Mouse (Mus musculus) forebrain, embryonic 10.5 days (tissue): ENCODE results near the gene Ttyh1. TPM values are rescaled to one million over a fixed set of nuclear protein-coding genes. Genes with fewer than 3 reads are reported as not detected.

Experiments
- DNase-seq: peaks from one replicate; pipeline ENCODE4 v3.0.0-alpha.2; 2017; ENCODE audit warnings: low spot score; ENCODE audit errors: extremely low spot score
- H3K27ac ChIP-seq: fragments of 300-500 bp; sonication (generic); 2 replicates; pipeline ENCODE4 v1.5.1; 2016; ENCODE audit warnings: mild to moderate bottlenecking
- H3K27me3 ChIP-seq: fragments of 300-500 bp; sonication (generic); 2 replicates; pipeline ENCODE4 v1.6.1; 2016; ENCODE audit warnings: mild to moderate bottlenecking; ENCODE audit not compliant: poor library complexity, severe bottlenecking
- H3K36me3 ChIP-seq: fragments of 300-500 bp; sonication (generic); replicated peaks from 2 replicates; pipeline ENCODE4 v1.6.1; 2016; ENCODE audit warnings: mild to moderate bottlenecking, moderate library complexity
- H3K4me1 ChIP-seq: fragments of 300-500 bp; sonication (generic); 2 replicates; pipeline ENCODE4 v1.6.1; 2016
- H3K4me3 ChIP-seq: fragments of 300-500 bp; sonication (generic); 2 replicates; pipeline ENCODE4 v1.5.1; 2016; ENCODE audit warnings: mild to moderate bottlenecking, moderate library complexity
- H3K9me3 ChIP-seq: fragments of 300-500 bp; sonication (generic); 2 replicates; pipeline ENCODE4 v1.6.1; 2016; ENCODE audit warnings: mild to moderate bottlenecking, moderate library complexity
- WGBS: fragments of 180-500 bp; shearing (Covaris S2); methylation state at CpG from one replicate; pipeline ENCODE4 v1.1.7; 2016; 5-methylcytosine and 5-hydroxymethylcytosine counted together
- polyA plus RNA-seq: library from polyadenylated mRNA; unstranded; fragments of >200 nt; fragmentation: Nextera tagmentation; extraction: Ambion mirVana; gene quantifications from 2 replicates; pipeline ENCODE4 v1.2.1, GENCODE M21; 2016

Ttyh1 gene
- polyA plus RNA-seq, 1 experiment from 2014 or later = 33.0 TPM

GRCm38 (mm10) chr7:4125306-4125705, 6.1 kb downstream of the Ttyh1 start:
- Histone ChIP-seq H3K4me1 (peaks cover 58% of the 10 kb centered on the region), H3K9me3 (no peaks in the 10 kb centered on the region), H3K36me3 (peaks cover 49% of the 10 kb centered on the region), H3K4me3 (peak overlapping the region; percentile 81), H3K27me3 (peaks cover 12% of the 10 kb centered on the region), H3K27ac (peak overlapping the region; percentile 93)
- WGBS = 25% methylated on average over 9 of the region's 9 CpGs
- no peak for DNase-seq

GRCm38 (mm10) chr7:4126992-4127785, 8.0 kb downstream of the Ttyh1 start:
- H3K36me3 ChIP-seq = peaks cover 63% of the 10 kb centered on the region

DNA sequence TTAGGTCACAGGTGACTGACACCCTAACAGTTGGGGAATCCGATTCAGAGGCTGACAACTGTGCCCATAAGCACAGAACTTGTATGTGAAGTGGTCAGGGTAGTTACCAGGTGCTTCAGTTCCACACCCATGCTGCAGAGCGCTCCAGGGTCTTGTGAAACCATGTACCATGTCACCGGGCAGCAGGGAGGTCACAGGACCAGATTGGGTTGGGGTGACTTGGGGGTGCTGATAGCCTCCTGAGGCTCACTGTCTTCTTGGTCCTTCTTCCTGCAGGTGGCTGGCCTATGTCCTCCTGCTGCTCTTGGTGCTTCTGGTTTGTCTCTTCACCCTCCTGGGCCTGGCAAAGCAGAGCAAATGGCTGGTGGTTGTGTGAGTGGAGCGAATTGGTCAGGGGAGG, 8.7 kb downstream of the Ttyh1 start:
- DNase-seq = no peak
- peaks cover 46% of the 10 kb centered on the region for H3K4me1 ChIP-seq
- H3K27ac ChIP-seq = no peak overlapping the region
- no peak overlapping the region for H3K4me3 ChIP-seq
- peaks cover 68% of the 10 kb centered on the region for H3K36me3 ChIP-seq
- WGBS = 90% methylated on average over 4 of the region's 4 CpGs
- H3K9me3 ChIP-seq = no peaks in the 10 kb centered on the region
- H3K27me3 ChIP-seq = no peaks in the 10 kb centered on the region

More at GRCm38 (mm10) chr7:4126992-4127785, 8.0 kb downstream of the Ttyh1 start:
- Histone ChIP-seq H3K9me3 (no peaks in the 10 kb centered on the region), H3K4me1 (peaks cover 53% of the 10 kb centered on the region), H3K27me3 (no peaks in the 10 kb centered on the region), H3K4me3 (no peak overlapping the region), H3K27ac (no peak overlapping the region)
- no peak for DNase-seq
- 91% methylated on average over 11 of the region's 11 CpGs for WGBS

DNA sequence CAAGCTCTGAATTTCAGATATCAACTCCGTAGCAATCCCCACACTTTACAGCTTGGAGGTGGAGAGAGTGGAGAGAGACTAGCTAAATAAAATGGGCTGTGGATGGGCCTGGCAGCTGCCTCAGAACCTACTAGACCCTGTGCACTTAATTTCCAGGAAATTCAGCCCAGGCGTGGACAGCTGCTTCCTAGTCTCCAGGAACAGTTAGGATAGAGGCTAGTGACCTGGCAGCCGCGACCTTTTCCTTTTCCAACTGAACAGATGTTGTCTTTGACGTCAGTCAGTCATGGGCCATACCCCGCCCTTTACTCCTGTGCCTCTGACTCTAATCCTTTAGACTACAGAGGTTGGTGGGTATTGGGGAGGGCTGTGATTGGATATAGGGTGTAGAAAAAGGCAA, 9.7 kb downstream of the Ttyh1 start:
- Histone ChIP-seq H3K27ac (no peak overlapping the region), H3K9me3 (no peaks in the 10 kb centered on the region), H3K4me1 (peaks cover 36% of the 10 kb centered on the region), H3K27me3 (no peaks in the 10 kb centered on the region), H3K4me3 (no peak overlapping the region), H3K36me3 (peaks cover 78% of the 10 kb centered on the region)
- no peak for DNase-seq
- 80% methylated on average over 6 of the region's 6 CpGs for WGBS

DNA sequence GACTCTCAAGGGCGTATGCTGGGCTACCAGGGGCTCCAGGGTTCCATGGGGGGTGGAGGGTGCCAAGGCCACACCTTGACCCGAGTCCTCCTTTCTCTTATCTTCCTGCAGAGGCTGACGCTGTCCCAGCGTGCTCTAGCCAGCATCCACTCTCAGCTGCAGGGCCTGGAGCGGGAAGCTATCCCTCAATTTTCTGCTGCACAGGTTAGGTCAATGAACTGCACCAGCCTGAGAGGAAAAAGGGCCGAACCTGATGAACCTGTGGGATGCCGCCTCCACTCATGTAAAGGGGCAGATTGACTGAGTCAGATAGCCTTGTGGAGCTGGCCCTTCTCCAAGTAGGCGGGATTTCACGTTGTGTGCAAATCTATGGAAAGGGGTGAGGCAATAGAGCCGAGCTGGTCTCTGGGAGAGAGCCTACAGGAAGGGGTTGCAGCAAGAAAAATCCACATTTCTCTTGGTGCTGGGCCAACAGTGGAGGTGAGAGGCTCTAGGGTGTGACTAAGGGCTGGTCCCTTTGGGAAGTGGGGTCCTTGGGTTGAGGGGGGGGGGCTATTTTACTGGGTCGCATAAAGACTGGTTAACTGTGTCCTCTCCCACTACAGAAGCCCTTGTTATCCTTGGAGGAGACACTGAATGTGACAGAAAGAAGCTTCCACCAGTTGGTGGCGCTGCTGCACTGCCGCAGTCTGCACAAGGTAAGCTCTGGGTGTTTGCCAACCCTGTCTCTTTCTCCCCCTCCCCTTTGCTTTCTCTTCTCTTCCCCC, 11.7 kb downstream of the Ttyh1 start:
- DNase-seq = peak; percentile 73
- Histone ChIP-seq H3K27me3 (no peaks in the 10 kb centered on the region), H3K4me1 (peaks cover 18% of the 10 kb centered on the region), H3K27ac (peak overlapping the region; percentile 68; the same call in 1 of the 2 replicates), H3K4me3 (peak overlapping the region; percentile 8; the same call in 1 of the 2 replicates), H3K9me3 (no peaks in the 10 kb centered on the region), H3K36me3 (peaks cover 76% of the 10 kb centered on the region)
- WGBS = 48% methylated on average over 13 of the region's 13 CpGs

GRCm38 (mm10) chr7:4131964-4132363, 12.8 kb downstream of the Ttyh1 start:
- Histone ChIP-seq H3K4me1 (peaks cover 21% of the 10 kb centered on the region), H3K9me3 (no peaks in the 10 kb centered on the region), H3K36me3 (peaks cover 65% of the 10 kb centered on the region), H3K27me3 (no peaks in the 10 kb centered on the region), H3K27ac (no peak overlapping the region), H3K4me3 (no peak overlapping the region)
- DNase-seq = no peak
- 94% methylated on average over 8 of the region's 8 CpGs for WGBS

GRCm38 (mm10) chr7:4132581-4132980, 13.4 kb downstream of the Ttyh1 start:
- Histone ChIP-seq H3K27me3 (no peaks in the 10 kb centered on the region), H3K4me3 (no peak overlapping the region), H3K27ac (no peak overlapping the region), H3K9me3 (no peaks in the 10 kb centered on the region), H3K4me1 (peaks cover 22% of the 10 kb centered on the region), H3K36me3 (peaks cover 59% of the 10 kb centered on the region)
- 92% methylated on average over 3 of the region's 3 CpGs for WGBS
- DNase-seq = no peak

DNA sequence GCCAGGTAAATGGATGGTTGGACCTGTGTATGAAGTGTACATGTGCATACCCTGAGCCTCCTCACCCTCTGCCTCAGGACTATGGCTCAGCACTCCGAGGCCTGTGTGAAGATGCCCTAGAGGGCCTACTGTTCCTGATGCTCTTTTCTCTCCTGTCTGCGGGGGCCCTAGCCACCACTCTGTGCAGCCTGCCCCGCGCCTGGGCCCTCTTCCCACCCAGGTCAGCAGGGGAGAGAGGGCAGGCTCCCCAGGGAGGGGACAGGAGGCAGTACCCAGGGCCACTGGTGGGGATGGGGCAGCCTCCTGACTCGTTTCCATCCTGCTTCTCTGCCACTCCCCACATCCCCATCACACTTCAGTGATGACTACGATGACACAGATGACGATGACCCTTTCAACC, 13.8 kb downstream of the Ttyh1 start:
- Histone ChIP-seq H3K4me1 (peaks cover 26% of the 10 kb centered on the region), H3K36me3 (peaks cover 55% of the 10 kb centered on the region), H3K27me3 (no peaks in the 10 kb centered on the region), H3K27ac (no peak overlapping the region), H3K9me3 (no peaks in the 10 kb centered on the region), H3K4me3 (no peak overlapping the region)
- no peak for DNase-seq
- 77% methylated on average over 7 of the region's 7 CpGs for WGBS

DNA sequence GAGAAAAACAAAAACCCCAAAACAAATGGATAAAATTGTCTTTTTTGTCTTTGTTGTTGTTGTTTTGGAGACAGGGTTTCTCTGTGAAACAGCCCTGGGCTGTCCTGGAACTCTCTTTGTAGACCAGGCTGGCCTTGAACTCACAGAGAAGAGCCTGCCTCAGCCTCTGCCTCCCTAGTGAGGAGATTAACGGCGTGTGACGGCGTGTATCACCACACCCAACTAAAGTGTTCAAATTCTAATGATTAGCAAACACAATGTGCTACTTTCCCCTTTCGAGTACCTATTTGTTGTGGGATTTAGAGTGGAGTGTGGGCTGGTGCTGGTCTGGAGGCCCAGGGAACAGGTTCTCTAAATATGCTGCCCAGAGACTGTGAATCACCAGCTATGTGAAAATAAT, 15.7 kb downstream of the Ttyh1 start:
- DNase-seq = no peak
- Histone ChIP-seq H3K9me3 (no peaks in the 10 kb centered on the region), H3K4me1 (peaks cover 34% of the 10 kb centered on the region), H3K36me3 (peaks cover 56% of the 10 kb centered on the region), H3K27ac (no peak overlapping the region), H3K27me3 (no peaks in the 10 kb centered on the region), H3K4me3 (no peak overlapping the region)
- WGBS = 91% methylated on average over 5 of the region's 5 CpGs

- Histone ChIP-seq H3K27me3 (no peaks in the 10 kb centered on the region), H3K4me1 (peaks cover 22% of the 10 kb centered on the region), H3K4me3 (peak overlapping the region; percentile 79), H3K36me3 (peaks cover 64% of the 10 kb centered on the region), H3K9me3 (no peaks in the 10 kb centered on the region), H3K27ac (peak overlapping the region; percentile 95)
- under 1% methylated on average over 16 of the region's 16 CpGs for WGBS
- no peak for DNase-seq
Measured at GRCm38 (mm10) chr7:4136404-4136770, 17.2 kb downstream of the Ttyh1 start.

GRCm38 (mm10) chr7:4136771-4137531, 17.7 kb downstream of the Ttyh1 start, which contains the start of gene Leng8:
Gene Leng8 (plus strand): TSS chr7:4137039.
- DNase-seq = peak; percentile 98
- WGBS = under 1% methylated on average over 69 of the region's 78 CpGs
- Histone ChIP-seq H3K4me1 (peaks cover 19% of the 10 kb centered on the region), H3K27ac (peak within 1 kb of the TSS; percentile 95), H3K36me3 (peaks cover 64% of the 10 kb centered on the region), H3K4me3 (peak within 1 kb of the TSS; percentile 79), H3K27me3 (no peaks in the 10 kb centered on the region), H3K9me3 (no peaks in the 10 kb centered on the region)

- Histone ChIP-seq H3K4me3 (peak overlapping the region; percentile 79), H3K4me1 (peaks cover 19% of the 10 kb centered on the region), H3K9me3 (no peaks in the 10 kb centered on the region), H3K27me3 (no peaks in the 10 kb centered on the region), H3K27ac (peak overlapping the region; percentile 95), H3K36me3 (peaks cover 64% of the 10 kb centered on the region)
- DNase-seq = no peak
- 59% methylated on average over 3 of the region's 3 CpGs for WGBS
Measured at GRCm38 (mm10) chr7:4137746-4138145, 18.5 kb downstream of the Ttyh1 start.
